Mouse (Mus musculus) heart, embryonic 10.5 days (tissue): Measurements from ENCODE around the gene Tmem119. TPM values are rescaled to one million over a fixed set of nuclear protein-coding genes. Genes with fewer than 3 reads are reported as not detected.

ENCODE experiments used
- DNase-seq: peaks from one replicate; pipeline ENCODE4 v3.0.0-alpha.2; 2017; ENCODE audit warnings: low spot score
- H3K27ac ChIP-seq: fragments of 300-500 bp; sonication (generic); 2 replicates; pipeline ENCODE4 v1.5.1; 2016; ENCODE audit warnings: mild to moderate bottlenecking
- H3K27me3 ChIP-seq: fragments of 300-500 bp; sonication (generic); 2 replicates; pipeline ENCODE4 v1.6.1; 2016; ENCODE audit warnings: mild to moderate bottlenecking; ENCODE audit not compliant: poor library complexity, insufficient read depth, severe bottlenecking
- H3K36me3 ChIP-seq: fragments of 300-500 bp; sonication (generic); 2 replicates; pipeline ENCODE4 v1.6.1; 2016; ENCODE audit warnings: mild to moderate bottlenecking, moderate library complexity
- H3K4me1 ChIP-seq: fragments of 300-500 bp; sonication (generic); 2 replicates; pipeline ENCODE4 v1.6.1; 2016; ENCODE audit warnings: mild to moderate bottlenecking
- H3K4me3 ChIP-seq: fragments of 300-500 bp; sonication (generic); 2 replicates; pipeline ENCODE4 v1.5.1; 2016; ENCODE audit warnings: mild to moderate bottlenecking, moderate library complexity
- H3K9me3 ChIP-seq: fragments of 300-500 bp; sonication (generic); 2 replicates; pipeline ENCODE4 v1.6.1; 2016; ENCODE audit warnings: mild to moderate bottlenecking, moderate library complexity
- WGBS: fragments of 180-500 bp; shearing (Covaris S2); methylation state at CpG from one replicate; pipeline ENCODE4 v1.1.7; 2016; 5-methylcytosine and 5-hydroxymethylcytosine counted together
- polyA plus RNA-seq: library from polyadenylated mRNA; unstranded; fragments of >200 nt; fragmentation: Nextera tagmentation; extraction: Ambion mirVana; gene quantifications from 2 replicates; pipeline ENCODE4 v1.2.1, GENCODE M21; 2016

Gene Tmem119
- polyA plus RNA-seq, 1 experiment from 2014 or later, result 42.1 TPM

DNA sequence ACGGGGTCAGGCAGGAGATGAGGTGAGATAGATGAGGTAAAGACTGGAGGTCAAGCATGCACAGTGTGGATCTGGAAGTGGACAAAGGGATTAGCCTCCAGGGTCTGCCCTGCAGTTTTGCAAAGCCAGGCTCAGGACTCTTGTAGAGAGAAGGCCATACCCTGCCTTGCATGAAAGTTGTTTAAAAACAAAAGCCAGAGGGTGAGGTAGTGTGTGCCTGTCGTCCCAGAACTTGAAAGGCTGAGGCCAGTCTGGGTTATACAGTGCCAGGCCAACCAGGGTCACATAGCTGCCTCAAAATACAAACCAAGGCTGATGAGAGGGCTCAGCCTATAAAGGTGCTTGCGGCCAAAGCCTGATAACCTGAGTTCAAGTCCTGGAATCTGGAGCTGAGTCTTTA lies 31.4 kb upstream of the Tmem119 start:
- no peak for DNase-seq
- Histone ChIP-seq H3K27ac (no peak overlapping the region), H3K4me3 (no peak overlapping the region), H3K36me3 (no peaks in the 10 kb centered on the region), H3K27me3 (no peaks in the 10 kb centered on the region), H3K4me1 (peaks cover 18% of the 10 kb centered on the region), H3K9me3 (no peaks in the 10 kb centered on the region)
- WGBS, result 60% methylated on average over 3 of the region's 3 CpGs

DNA sequence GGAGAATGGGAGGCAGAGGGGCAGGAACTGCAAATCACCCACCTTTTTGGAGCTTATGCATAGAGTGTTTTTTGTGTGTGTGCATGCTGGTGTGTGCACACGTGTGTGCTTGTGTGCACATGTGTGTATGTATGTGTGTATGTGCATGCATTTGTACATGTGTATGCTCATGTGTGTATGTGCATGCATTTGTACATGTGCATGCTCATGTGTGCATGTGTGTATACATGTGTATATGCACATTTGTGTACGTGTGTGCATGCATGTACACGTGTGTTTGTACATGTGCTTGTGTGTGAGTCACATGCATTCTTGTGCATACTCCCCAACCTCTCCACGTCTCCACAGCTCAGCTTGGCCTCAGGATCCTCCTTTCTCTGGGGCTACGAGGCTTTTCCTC lies 30.5 kb upstream of the Tmem119 start:
- 85% methylated on average over 5 of the region's 5 CpGs for WGBS
- no peak overlapping the region for H3K27ac ChIP-seq

DNA sequence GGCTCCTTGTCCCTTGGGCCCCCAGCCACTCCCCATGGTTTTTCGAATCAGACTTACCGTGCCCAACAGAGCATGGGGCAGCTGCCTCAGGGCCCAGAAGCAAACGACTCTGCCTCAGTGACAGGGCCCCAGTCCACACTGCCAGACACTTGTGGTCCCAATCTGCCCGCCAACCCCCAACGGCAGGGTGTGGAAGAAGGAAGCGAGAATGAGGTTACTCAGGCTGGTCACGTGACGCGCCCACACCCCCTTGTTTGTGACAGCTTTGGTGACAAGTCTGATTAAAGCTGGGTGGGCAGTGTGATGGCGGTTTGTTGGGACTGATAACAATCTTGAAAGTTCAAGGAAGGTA lies 30.0 kb upstream of the Tmem119 start:
- Histone ChIP-seq H3K4me1 (peaks cover 19% of the 10 kb centered on the region), H3K27ac (no peak overlapping the region), H3K4me3 (no peak overlapping the region), H3K9me3 (no peaks in the 10 kb centered on the region), H3K27me3 (no peaks in the 10 kb centered on the region), H3K36me3 (no peaks in the 10 kb centered on the region)
- DNase-seq, result no peak
- 42% methylated on average over 10 of the region's 10 CpGs for WGBS

More for the DNA sequence above, 30.5 kb upstream of the Tmem119 start:
- no peak for DNase-seq
- no peaks in the 10 kb centered on the region for H3K9me3 ChIP-seq
- peaks cover 18% of the 10 kb centered on the region for H3K4me1 ChIP-seq
- H3K27me3 ChIP-seq, result no peaks in the 10 kb centered on the region
- no peaks in the 10 kb centered on the region for H3K36me3 ChIP-seq
- H3K4me3 ChIP-seq, result no peak overlapping the region

DNA sequence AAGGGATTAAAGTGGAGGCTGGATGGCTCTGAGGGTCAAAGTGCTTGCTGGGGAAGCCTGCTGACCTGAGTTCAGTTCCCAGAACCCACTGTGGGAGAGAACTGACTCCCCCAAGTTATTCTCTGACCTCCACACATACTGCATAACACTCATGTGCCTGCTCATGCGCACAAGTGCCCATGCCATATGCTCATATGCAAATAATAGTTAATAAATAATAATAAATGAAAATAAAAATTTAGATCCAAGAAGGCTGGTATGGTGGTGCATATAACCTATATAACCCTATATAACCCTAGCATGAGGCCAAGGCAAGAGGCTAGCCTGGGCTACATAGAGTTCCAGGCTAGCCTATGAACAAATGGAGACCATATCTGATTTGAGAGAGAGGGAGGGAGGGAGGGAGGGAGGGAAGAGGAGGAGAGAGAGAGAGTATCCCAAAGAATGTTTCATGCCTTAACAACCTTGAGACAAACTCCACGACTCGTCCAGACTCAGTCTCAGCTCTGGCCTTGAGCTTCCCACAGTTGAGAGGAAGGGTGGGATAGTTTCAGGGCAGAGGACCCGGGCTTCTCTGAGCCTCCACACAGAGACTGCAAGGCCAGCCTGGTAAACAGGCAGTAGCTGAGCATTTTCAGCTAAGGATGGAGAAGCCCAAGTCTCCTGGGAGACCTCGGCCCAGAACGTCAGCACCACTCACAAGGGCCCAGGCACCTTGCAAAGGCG lies 29.4 kb upstream of the Tmem119 start:
- no peak overlapping the region for H3K4me3 ChIP-seq
- H3K27ac ChIP-seq, result no peak overlapping the region
- no peak for DNase-seq
- peaks cover 21% of the 10 kb centered on the region for H3K4me1 ChIP-seq
- no peaks in the 10 kb centered on the region; the same call in 1 of the 2 replicates for H3K27me3 ChIP-seq
- no peaks in the 10 kb centered on the region for H3K9me3 ChIP-seq
- 71% methylated on average over 7 of the region's 7 CpGs for WGBS
- no peaks in the 10 kb centered on the region for H3K36me3 ChIP-seq

DNA sequence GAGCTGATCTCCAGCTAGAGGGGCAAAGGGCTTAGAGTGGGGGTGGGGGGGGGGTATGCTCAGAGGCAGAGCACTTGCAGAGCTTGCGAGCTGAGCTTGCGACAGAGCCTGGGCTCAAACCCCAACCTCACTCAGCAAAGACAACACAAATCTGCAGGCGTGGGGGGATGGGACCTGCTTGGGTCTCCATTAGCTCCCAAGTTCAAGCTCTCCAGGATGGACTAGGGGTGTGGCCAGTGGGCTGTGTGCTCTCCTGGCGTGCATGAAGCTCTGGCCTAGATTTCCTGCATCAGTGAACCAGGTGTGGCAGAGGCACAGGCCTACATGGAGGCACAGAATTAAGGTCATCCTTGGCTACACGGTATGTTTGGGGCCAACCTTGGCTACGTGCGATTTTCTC lies 28.2 kb upstream of the Tmem119 start:
- H3K27me3 ChIP-seq, result no peaks in the 10 kb centered on the region; the same call in 1 of the 2 replicates
- H3K9me3 ChIP-seq, result no peaks in the 10 kb centered on the region
- no peaks in the 10 kb centered on the region for H3K36me3 ChIP-seq
- peaks cover 21% of the 10 kb centered on the region for H3K4me1 ChIP-seq
- H3K4me3 ChIP-seq, result no peak overlapping the region
- no peak overlapping the region for H3K27ac ChIP-seq
- WGBS, result 59% methylated on average over 7 of the region's 7 CpGs
- no peak for DNase-seq

DNA sequence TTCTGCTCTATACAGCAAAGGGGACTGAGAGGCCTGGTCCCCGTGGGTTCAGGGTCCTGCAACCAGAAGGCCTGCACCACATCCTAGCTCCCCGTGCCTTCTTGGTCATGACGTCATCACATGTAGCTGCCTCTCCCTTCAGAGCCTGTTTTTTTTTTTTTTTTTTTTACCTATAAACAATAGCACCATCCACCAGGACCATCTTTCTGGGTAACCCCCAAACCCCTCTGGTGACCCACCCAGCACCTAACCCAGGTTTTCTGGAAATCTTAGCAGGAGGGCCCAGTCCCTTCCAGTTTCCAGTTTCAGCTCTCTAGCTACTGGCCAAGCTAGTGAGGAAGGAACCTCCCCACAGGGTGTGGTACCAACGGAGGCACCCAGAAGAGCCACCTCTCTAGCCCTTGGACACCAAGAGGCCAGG lies 27.7 kb upstream of the Tmem119 start:
- H3K4me1 ChIP-seq, result peaks cover 21% of the 10 kb centered on the region
- H3K27ac ChIP-seq, result no peak overlapping the region
- no peaks in the 10 kb centered on the region; the same call in 1 of the 2 replicates for H3K27me3 ChIP-seq
- WGBS, result 53% methylated on average over 4 of the region's 4 CpGs
- no peaks in the 10 kb centered on the region for H3K9me3 ChIP-seq
- no peak overlapping the region for H3K4me3 ChIP-seq
- no peaks in the 10 kb centered on the region for H3K36me3 ChIP-seq
- DNase-seq, result no peak

DNA sequence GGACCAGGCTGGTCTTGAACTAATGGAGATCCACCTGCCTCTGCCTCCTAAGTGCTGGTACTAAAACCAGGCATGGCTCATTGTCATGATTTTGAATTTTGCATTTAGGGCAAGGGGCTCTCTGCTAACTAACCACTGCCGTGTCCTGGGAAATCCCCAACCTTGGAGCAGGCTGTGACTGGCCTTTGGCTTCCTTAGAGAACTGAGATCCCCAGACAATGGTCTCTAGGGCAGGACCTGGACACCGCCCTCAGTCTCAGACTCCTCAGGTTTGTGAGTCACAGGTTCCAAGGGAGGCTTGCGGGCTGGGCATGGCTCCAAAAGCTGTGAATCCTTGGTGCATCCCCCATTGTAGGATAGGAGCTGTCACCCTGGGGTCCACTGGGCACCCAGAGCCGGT lies 26.3 kb upstream of the Tmem119 start:
- Histone ChIP-seq H3K4me1 (peaks cover 17% of the 10 kb centered on the region), H3K27ac (no peak overlapping the region), H3K9me3 (no peaks in the 10 kb centered on the region), H3K27me3 (no peaks in the 10 kb centered on the region; the same call in 1 of the 2 replicates), H3K4me3 (no peak overlapping the region), H3K36me3 (no peaks in the 10 kb centered on the region)
- WGBS, result 76% methylated on average over 4 of the region's 4 CpGs
- no peak for DNase-seq

DNA sequence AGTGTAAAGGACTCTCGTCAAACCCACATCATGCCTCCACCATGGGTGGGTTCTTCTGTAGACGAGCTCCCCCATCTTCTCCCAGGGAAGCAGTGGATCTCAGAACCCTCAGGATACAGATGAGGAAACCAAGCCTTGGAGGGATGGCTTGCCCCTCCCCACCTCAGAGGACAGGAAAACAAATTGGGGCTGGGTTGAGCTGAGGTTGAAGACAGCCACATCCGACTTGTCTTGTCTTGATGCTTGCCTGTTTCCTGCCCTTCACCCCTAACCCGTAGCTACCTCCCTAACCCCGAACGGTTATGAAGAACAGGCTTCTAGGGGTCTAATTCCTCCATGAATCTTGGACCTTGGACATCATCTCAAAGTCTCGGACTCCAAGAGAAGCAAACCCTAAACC lies 25.2 kb upstream of the Tmem119 start:
- Histone ChIP-seq H3K27ac (no peak overlapping the region), H3K27me3 (no peaks in the 10 kb centered on the region; the same call in 1 of the 2 replicates), H3K36me3 (no peaks in the 10 kb centered on the region), H3K9me3 (no peaks in the 10 kb centered on the region), H3K4me1 (peaks cover 16% of the 10 kb centered on the region), H3K4me3 (no peak overlapping the region)
- WGBS, result 72% methylated on average over 7 of the region's 7 CpGs
- DNase-seq, result no peak

DNA sequence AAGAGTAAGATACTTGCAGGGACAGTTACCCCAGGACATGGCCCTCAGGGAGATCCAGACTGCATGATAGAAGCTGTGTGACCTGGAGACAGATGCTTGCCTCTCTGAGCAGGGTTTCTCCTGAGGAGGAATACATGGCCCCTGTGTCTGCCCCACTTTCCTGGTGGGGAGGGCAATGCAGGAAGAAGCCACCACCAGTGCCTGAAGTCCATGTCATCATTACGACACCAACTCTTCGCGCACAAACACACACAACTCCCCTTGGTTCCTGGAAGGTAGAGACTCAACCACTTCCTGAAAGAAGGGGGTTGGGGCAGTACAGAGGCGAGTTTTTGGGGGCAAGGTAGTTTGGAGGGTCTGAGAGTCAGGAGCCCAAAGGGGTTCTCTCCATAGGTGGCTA lies 23.9 kb upstream of the Tmem119 start:
- H3K27ac ChIP-seq, result no peak overlapping the region
- peaks cover 9% of the 10 kb centered on the region; the same call in 1 of the 2 replicates for H3K4me1 ChIP-seq
- WGBS, result 91% methylated on average over 4 of the region's 4 CpGs
- peaks cover 4% of the 10 kb centered on the region; the same call in 1 of the 2 replicates for H3K27me3 ChIP-seq
- no peak for DNase-seq
- no peak overlapping the region for H3K4me3 ChIP-seq
- no peaks in the 10 kb centered on the region for H3K36me3 ChIP-seq
- no peaks in the 10 kb centered on the region for H3K9me3 ChIP-seq

DNA sequence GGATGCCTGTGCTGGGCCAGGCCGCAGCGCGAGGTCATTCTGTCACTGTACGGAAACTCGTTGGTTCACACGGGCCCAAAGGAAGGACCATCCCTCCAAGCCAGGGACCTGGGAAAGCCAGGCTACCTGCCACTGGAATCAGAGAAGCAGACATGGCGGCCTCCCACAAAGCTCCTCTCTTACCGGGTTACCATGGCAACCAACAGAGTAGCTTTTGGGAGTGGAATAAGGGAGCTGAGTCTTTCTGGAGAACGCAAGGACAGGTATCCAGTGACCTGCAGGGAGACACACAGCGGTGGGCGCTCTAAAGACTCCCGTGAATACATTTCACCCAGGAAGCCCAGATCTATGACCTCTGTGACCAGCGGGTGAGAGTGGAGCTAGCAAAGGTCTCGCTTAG lies 18.3 kb upstream of the Tmem119 start:
- WGBS, result 64% methylated on average over 14 of the region's 14 CpGs
- Histone ChIP-seq H3K36me3 (no peaks in the 10 kb centered on the region), H3K4me3 (no peak overlapping the region), H3K27me3 (peaks cover 27% of the 10 kb centered on the region), H3K9me3 (no peaks in the 10 kb centered on the region), H3K4me1 (peaks cover 22% of the 10 kb centered on the region; the same call in 1 of the 2 replicates), H3K27ac (no peak overlapping the region)
- no peak for DNase-seq

DNA sequence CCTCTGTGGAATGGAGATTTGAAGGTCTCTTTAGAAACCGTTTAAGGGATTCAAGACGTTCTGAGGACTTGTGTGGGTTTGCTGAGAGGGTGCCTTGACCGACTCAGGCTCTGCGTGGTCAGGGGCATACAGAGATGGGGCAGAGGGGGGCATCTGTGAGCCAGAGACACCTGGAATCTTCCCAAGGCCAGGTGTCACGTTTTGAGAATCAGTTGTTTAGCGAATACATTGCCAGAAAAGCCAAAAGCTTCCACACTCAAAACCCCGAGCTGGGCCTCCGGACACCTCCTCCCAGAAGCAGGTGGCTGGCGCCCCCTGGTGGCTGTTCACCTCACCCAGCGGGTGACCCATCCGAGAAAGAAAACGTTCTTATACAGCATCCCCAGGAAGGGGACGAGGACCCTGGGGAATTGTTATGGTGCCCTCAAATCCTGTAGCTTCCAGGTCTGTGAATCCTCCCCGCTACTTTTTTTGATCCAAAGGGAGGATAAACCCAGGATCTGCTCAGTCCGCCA lies 15.4 kb upstream of the Tmem119 start:
- WGBS, result 14% methylated on average over 15 of the region's 15 CpGs
- peak; percentile 84 for DNase-seq
- Histone ChIP-seq H3K27ac (peak overlapping the region; percentile 25; the same call in 1 of the 2 replicates), H3K36me3 (no peaks in the 10 kb centered on the region), H3K9me3 (no peaks in the 10 kb centered on the region), H3K27me3 (peaks cover 27% of the 10 kb centered on the region), H3K4me3 (peak overlapping the region; percentile 12; the same call in 1 of the 2 replicates), H3K4me1 (peaks cover 22% of the 10 kb centered on the region; the same call in 1 of the 2 replicates)

DNA sequence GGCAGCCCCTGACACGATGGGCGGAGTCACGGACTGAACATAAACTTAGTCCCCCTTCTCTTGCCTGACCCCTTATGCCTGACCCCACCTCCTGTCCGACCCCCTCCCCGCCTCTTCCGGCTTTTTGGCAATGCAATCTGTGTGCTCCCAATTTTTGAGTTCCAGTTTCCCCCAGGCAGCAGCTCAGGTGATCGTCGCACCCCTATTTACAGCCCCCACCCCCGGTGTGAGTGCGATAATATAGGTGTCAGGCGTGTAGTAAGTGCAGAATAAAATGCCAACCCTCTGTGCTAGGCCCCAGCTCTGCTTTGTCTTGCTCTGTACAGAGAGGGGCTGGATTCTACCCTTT lies 14.7 kb upstream of the Tmem119 start:
- 52% methylated on average over 11 of the region's 11 CpGs for WGBS
- H3K9me3 ChIP-seq, result no peaks in the 10 kb centered on the region
- no peaks in the 10 kb centered on the region for H3K36me3 ChIP-seq
- H3K4me3 ChIP-seq, result no peak overlapping the region
- H3K27ac ChIP-seq, result no peak overlapping the region
- peaks cover 22% of the 10 kb centered on the region; the same call in 1 of the 2 replicates for H3K4me1 ChIP-seq
- peaks cover 27% of the 10 kb centered on the region for H3K27me3 ChIP-seq
- DNase-seq, result no peak

DNA sequence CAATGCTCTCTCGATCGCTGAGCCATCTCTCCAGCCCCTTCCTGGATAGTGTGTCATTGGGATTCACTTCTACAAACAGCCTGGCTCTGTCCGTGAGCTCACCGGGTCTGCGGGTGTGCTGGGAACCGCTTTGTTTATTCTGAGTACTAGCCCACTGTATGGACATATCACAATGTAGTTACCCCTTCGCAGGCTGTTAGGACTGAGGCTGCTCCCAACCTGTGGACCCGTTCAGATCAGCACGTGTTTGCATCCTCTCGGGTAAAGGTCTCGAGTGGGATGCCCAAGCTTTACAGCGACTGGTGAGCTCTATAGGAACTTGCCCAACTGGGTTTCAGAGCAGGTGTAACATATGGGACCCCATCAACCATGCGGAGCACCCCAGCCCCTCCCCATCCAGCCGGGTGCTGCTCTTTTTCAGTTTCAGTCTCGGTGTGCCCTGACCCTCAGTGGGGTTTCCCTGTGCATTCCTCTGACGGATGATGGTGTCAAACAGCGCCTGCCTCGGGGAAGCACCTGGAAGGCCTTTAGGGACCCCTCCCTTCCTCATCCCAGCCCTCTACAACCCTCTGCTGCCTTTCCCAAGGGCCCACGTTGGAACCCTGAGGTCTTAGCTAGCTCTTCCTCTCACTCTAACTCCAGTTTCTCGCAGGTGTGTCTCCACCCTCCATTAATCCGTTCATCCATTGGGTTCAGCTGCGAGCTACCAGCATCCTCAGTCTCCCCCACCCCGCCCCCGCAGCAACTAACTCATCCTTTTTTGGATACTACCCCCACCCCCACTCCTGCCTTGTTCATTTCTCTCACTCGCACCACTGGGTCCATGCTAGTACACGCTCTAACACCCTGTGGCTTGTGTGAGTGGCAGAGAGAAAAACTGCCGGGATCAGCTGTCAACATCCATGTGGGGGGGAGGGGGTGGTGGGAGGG lies 14.1 kb upstream of the Tmem119 start:
- Histone ChIP-seq H3K4me3 (no peak overlapping the region), H3K36me3 (no peaks in the 10 kb centered on the region), H3K9me3 (no peaks in the 10 kb centered on the region), H3K27ac (no peak overlapping the region), H3K27me3 (peaks cover 24% of the 10 kb centered on the region), H3K4me1 (peaks cover 22% of the 10 kb centered on the region; the same call in 1 of the 2 replicates)
- 29% methylated on average over 27 of the region's 27 CpGs for WGBS
- DNase-seq, result no peak
